Mouse (Mus musculus): ENCODE results near the gene Rora. TPM values are rescaled to one million over a fixed set of nuclear protein-coding genes. Genes with fewer than 3 reads are reported as not detected.

The Rora gene
- polyA plus RNA-seq, 1 experiment: 0.06 TPM

GRCm38 (mm10) chr9:68821388-68821787 is 167.8 kb downstream of the Rora start:
- Histone ChIP-seq H3ac (ENCODE audit: control insufficient read depth, insufficient read length, low read depth) (no peak overlapping the region), H3K36me3 (ENCODE audit: control insufficient read depth, insufficient read depth) (no peaks in the 10 kb centered on the region), H3K79me2 (ENCODE audit: control insufficient read depth, insufficient read depth) (no peaks in the 10 kb centered on the region), H3K4me3 (ENCODE audit: insufficient read depth, poor library complexity, severe bottlenecking) (no peak overlapping the region), H3K27me3 (ENCODE audit: control insufficient read depth, insufficient read depth, insufficient read length) (no peaks in the 10 kb centered on the region), H3K79me3 (ENCODE audit: low read depth) (no peaks in the 10 kb centered on the region)
- no peak for TF ChIP-seq CEBPB (IDR thresholded peaks at IDR 0.05; ENCODE audit: low read depth)

- Histone ChIP-seq H3K36me3 (ENCODE audit: control insufficient read depth, insufficient read depth) (no peaks in the 10 kb centered on the region), H3ac (ENCODE audit: control insufficient read depth, insufficient read length, low read depth) (no peak overlapping the region), H3K4me3 (ENCODE audit: insufficient read depth, poor library complexity, severe bottlenecking) (no peak overlapping the region), H3K79me2 (ENCODE audit: control insufficient read depth, insufficient read depth) (no peaks in the 10 kb centered on the region), H3K79me3 (ENCODE audit: low read depth) (no peaks in the 10 kb centered on the region), H3K27me3 (ENCODE audit: control insufficient read depth, insufficient read depth, insufficient read length) (no peaks in the 10 kb centered on the region)
- TF ChIP-seq MYOG (IDR thresholded peaks at IDR 0.05; ENCODE audit: control insufficient read depth, extremely low read depth, insufficient read length) (no peak), CTCF (IDR thresholded peaks at IDR 0.05; ENCODE audit: control insufficient read depth, insufficient read depth, insufficient read length) (no peak), MAX (IDR thresholded peaks at IDR 0.05) (no peak), CEBPB (IDR thresholded peaks at IDR 0.05; ENCODE audit: low read depth) (no peak), USF1 (IDR thresholded peaks at IDR 0.05; ENCODE audit: low read depth) (no peak), FOSL1 (IDR thresholded peaks at IDR 0.05; ENCODE audit: insufficient read depth, low read length, poor library complexity, severe bottlenecking) (no peak), MYOD1 (IDR thresholded peaks at IDR 0.05; ENCODE audit: control insufficient read depth, insufficient read length, low read depth) (no peak)
These were observed 169.7 kb downstream of the Rora start for GRCm38 (mm10) chr9:68823292-68823691.

GRCm38 (mm10) chr9:68825107-68825506 is 171.5 kb downstream of the Rora start:
- no peaks in the 10 kb centered on the region for H3K79me2 ChIP-seq (ENCODE audit: control insufficient read depth, insufficient read depth)
- H3K36me3 ChIP-seq (ENCODE audit: control insufficient read depth, insufficient read depth): no peaks in the 10 kb centered on the region
- TF ChIP-seq CEBPB (IDR thresholded peaks at IDR 0.05; ENCODE audit: low read depth) (no peak), MYOG (IDR thresholded peaks at IDR 0.05; ENCODE audit: control insufficient read depth, extremely low read depth, insufficient read length) (no peak), MAX (IDR thresholded peaks at IDR 0.05) (no peak), MYOD1 (IDR thresholded peaks at IDR 0.05; ENCODE audit: control insufficient read depth, insufficient read length, low read depth) (no peak), CTCF (IDR thresholded peaks at IDR 0.05; ENCODE audit: control insufficient read depth, insufficient read depth, insufficient read length) (no peak), FOSL1 (IDR thresholded peaks at IDR 0.05; ENCODE audit: insufficient read depth, low read length, poor library complexity, severe bottlenecking) (no peak), USF1 (IDR thresholded peaks at IDR 0.05; ENCODE audit: low read depth) (no peak)
- no peak overlapping the region for H3K4me3 ChIP-seq (ENCODE audit: insufficient read depth, poor library complexity, severe bottlenecking)
- no peak overlapping the region for H3ac ChIP-seq (ENCODE audit: control insufficient read depth, insufficient read length, low read depth)
- no peaks in the 10 kb centered on the region for H3K27me3 ChIP-seq (ENCODE audit: control insufficient read depth, insufficient read depth, insufficient read length)
- no peaks in the 10 kb centered on the region for H3K79me3 ChIP-seq (ENCODE audit: low read depth)

GRCm38 (mm10) chr9:68825841-68826240 is 172.3 kb downstream of the Rora start:
- Histone ChIP-seq H3ac (ENCODE audit: control insufficient read depth, insufficient read length, low read depth) (no peak overlapping the region), H3K4me3 (ENCODE audit: insufficient read depth, poor library complexity, severe bottlenecking) (no peak overlapping the region), H3K27me3 (ENCODE audit: control insufficient read depth, insufficient read depth, insufficient read length) (no peaks in the 10 kb centered on the region), H3K79me3 (ENCODE audit: low read depth) (no peaks in the 10 kb centered on the region), H3K79me2 (ENCODE audit: control insufficient read depth, insufficient read depth) (no peaks in the 10 kb centered on the region), H3K36me3 (ENCODE audit: control insufficient read depth, insufficient read depth) (no peaks in the 10 kb centered on the region)
- TF ChIP-seq MYOG (IDR thresholded peaks at IDR 0.05; ENCODE audit: control insufficient read depth, extremely low read depth, insufficient read length) (no peak), USF1 (IDR thresholded peaks at IDR 0.05; ENCODE audit: low read depth) (no peak), CTCF (IDR thresholded peaks at IDR 0.05; ENCODE audit: control insufficient read depth, insufficient read depth, insufficient read length) (no peak), CEBPB (IDR thresholded peaks at IDR 0.05; ENCODE audit: low read depth) (no peak), MAX (IDR thresholded peaks at IDR 0.05) (no peak), FOSL1 (IDR thresholded peaks at IDR 0.05; ENCODE audit: insufficient read depth, low read length, poor library complexity, severe bottlenecking) (no peak), MYOD1 (IDR thresholded peaks at IDR 0.05; ENCODE audit: control insufficient read depth, insufficient read length, low read depth) (no peak)

GRCm38 (mm10) chr9:68827441-68827840 is 173.9 kb downstream of the Rora start:
- Histone ChIP-seq H3K4me3 (ENCODE audit: insufficient read depth, poor library complexity, severe bottlenecking) (no peak overlapping the region), H3K36me3 (ENCODE audit: control insufficient read depth, insufficient read depth) (no peaks in the 10 kb centered on the region), H3ac (ENCODE audit: control insufficient read depth, insufficient read length, low read depth) (no peak overlapping the region), H3K79me2 (ENCODE audit: control insufficient read depth, insufficient read depth) (no peaks in the 10 kb centered on the region), H3K79me3 (ENCODE audit: low read depth) (no peaks in the 10 kb centered on the region), H3K27me3 (ENCODE audit: control insufficient read depth, insufficient read depth, insufficient read length) (no peaks in the 10 kb centered on the region)
- TF ChIP-seq USF1 (IDR thresholded peaks at IDR 0.05; ENCODE audit: low read depth): no peak
- TF ChIP-seq MYOG (IDR thresholded peaks at IDR 0.05; ENCODE audit: control insufficient read depth, extremely low read depth, insufficient read length): no peak
- no peak for TF ChIP-seq MYOD1 (IDR thresholded peaks at IDR 0.05; ENCODE audit: control insufficient read depth, insufficient read length, low read depth)
- TF ChIP-seq MAX (IDR thresholded peaks at IDR 0.05): no peak
- no peak for TF ChIP-seq CEBPB (IDR thresholded peaks at IDR 0.05; ENCODE audit: low read depth)
- TF ChIP-seq FOSL1 (IDR thresholded peaks at IDR 0.05; ENCODE audit: insufficient read depth, low read length, poor library complexity, severe bottlenecking): no peak
- no peak for TF ChIP-seq CTCF (IDR thresholded peaks at IDR 0.05; ENCODE audit: control insufficient read depth, insufficient read depth, insufficient read length)

GRCm38 (mm10) chr9:68829903-68830302 is 176.3 kb downstream of the Rora start:
- Histone ChIP-seq H3ac (ENCODE audit: control insufficient read depth, insufficient read length, low read depth) (no peak overlapping the region), H3K27me3 (ENCODE audit: control insufficient read depth, insufficient read depth, insufficient read length) (no peaks in the 10 kb centered on the region), H3K79me3 (ENCODE audit: low read depth) (no peaks in the 10 kb centered on the region), H3K79me2 (ENCODE audit: control insufficient read depth, insufficient read depth) (no peaks in the 10 kb centered on the region), H3K36me3 (ENCODE audit: control insufficient read depth, insufficient read depth) (no peaks in the 10 kb centered on the region), H3K4me3 (ENCODE audit: insufficient read depth, poor library complexity, severe bottlenecking) (no peak overlapping the region)
- TF ChIP-seq USF1 (IDR thresholded peaks at IDR 0.05; ENCODE audit: low read depth) (no peak), MYOG (IDR thresholded peaks at IDR 0.05; ENCODE audit: control insufficient read depth, extremely low read depth, insufficient read length) (no peak), CTCF (IDR thresholded peaks at IDR 0.05; ENCODE audit: control insufficient read depth, insufficient read depth, insufficient read length) (no peak), CEBPB (IDR thresholded peaks at IDR 0.05; ENCODE audit: low read depth) (no peak), MAX (IDR thresholded peaks at IDR 0.05) (no peak), FOSL1 (IDR thresholded peaks at IDR 0.05; ENCODE audit: insufficient read depth, low read length, poor library complexity, severe bottlenecking) (no peak), MYOD1 (IDR thresholded peaks at IDR 0.05; ENCODE audit: control insufficient read depth, insufficient read length, low read depth) (no peak)
